Mouse (Mus musculus): ENCODE data around the gene Abcg4. TPM values are rescaled to one million over a fixed set of nuclear protein-coding genes. Genes with fewer than 3 reads are reported as not detected.
"Not testable (repeated sequence)": the region's sequence is repeated elsewhere in the genome, so short reads cannot be mapped to it uniquely, and the experiment has no call there.

Gene Abcg4
- polyA plus RNA-seq, 1 experiment from 2014 or later, result 2.7 TPM

GRCm38 (mm10) chr9:44325768-44326370, 37.5 kb upstream of the Abcg4 start, which contains the start of gene Dpagt1:
Gene Dpagt1 (plus strand): TSS chr9:44326019.
- ATAC-seq (ENCODE audit: insufficient number of reproducible peaks, insufficient read depth, low FRiP score, low read depth), result 0 out of 2 replicates have a peak, but pooled peaks have one; percentile 10

DNA sequence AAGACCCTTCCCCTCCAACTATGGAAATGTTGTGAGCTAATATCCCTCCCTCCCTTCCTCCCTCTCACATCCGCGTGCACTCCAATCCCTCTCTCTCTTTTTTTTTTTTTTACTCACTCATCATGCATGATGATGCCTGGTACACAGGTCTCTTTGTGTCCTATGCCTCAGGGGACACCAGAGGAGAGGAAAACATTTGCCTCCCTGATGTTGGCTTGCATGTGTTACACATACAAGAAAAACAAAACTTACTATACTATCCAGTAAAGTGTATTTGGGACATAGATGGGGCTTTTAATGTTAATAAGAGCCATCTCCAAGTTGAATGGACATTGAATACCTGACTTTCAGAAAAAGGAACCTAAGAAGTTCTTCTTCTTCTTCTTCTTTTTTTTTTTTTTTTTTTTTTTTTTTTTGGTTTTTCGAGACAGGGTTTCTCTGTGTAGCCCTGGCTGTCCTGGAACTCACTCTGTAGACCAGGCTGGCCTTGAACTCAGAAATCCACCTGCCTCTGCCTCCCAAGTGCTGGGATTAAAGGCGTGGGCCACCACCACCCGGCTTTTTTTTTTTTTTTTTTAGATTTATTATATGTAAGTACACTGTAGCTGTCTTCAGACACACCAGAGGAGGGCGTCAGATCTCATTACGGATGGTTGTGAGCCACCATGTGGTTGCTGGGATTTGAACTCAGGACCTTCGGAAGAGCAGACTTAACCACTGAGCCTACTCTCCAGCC, 36.8 kb upstream of the Abcg4 start:
- H3K4me3 ChIP-seq (ENCODE audit: control insufficient read depth in 1 of 2, insufficient read depth in 1 of 2, low read depth in 1 of 2, low read length in 2 of 2), result peak overlapping the region in 1 of 2 experiments; percentile 80; a peak in 1 of 4 replicates

More at GRCm38 (mm10) chr9:44325768-44326370, 37.5 kb upstream of the Abcg4 start, which contains the start of gene Dpagt1:
- Histone ChIP-seq H3K27ac (replicated peaks in 1 of 2; ENCODE audit: control insufficient read depth in 1 of 2, insufficient read depth in 1 of 2, low read depth in 2 of 2, low read length in 2 of 2) (peak within 1 kb of the TSS; percentile 90 to 96), H3K4me3 (ENCODE audit: control insufficient read depth in 1 of 2, insufficient read depth in 1 of 2, low read depth in 1 of 2, low read length in 2 of 2) (peak within 1 kb of the TSS; percentile 80), H3K4me1 (ENCODE audit: control insufficient read depth in 2 of 2, insufficient read depth in 2 of 2, low read length in 2 of 2) (peaks cover 7 to 15% of the 10 kb centered on the region in 2 experiments), H3K9ac (ENCODE audit: low read length) (peak within 1 kb of the TSS; percentile 94), H3K27me3 (ENCODE audit: control insufficient read depth, insufficient read depth, low read length) (no peaks in the 10 kb centered on the region), H3K4me2 (ENCODE audit: low read length) (peak within 1 kb of the TSS; percentile 86), H3K36me3 (ENCODE audit: control insufficient read depth, insufficient read depth, low read length) (peaks cover 28% of the 10 kb centered on the region), H3K9me3 (ENCODE audit: control insufficient read depth, low read length) (no peaks in the 10 kb centered on the region)
- whole genome bisulfite sequencing, result 4% methylated on average over 12 of the region's 12 CpGs

DNA sequence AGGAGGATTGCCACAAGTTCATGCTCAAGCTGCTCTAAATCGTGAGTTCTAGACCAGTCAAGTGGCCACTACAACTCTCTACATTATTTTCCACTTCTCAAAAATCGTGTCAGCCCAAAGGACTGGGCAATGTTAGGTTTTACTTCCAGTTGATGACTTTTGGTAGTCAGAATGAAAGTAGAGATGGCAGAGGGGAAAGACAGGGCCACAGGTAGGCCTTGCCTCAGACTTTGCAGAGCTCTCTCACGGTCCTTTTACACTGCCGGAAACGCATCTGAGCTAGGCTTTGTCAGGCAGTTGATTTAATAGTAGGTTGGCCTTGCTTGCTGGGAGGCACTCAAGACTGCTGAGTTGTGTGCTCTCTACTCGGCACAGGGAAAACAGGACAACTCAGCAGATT, 35.7 kb upstream of the Abcg4 start:
- H3K9me3 ChIP-seq (ENCODE audit: control insufficient read depth, low read length), result no peaks in the 10 kb centered on the region
- H3K27me3 ChIP-seq (ENCODE audit: control insufficient read depth, insufficient read depth, low read length), result no peaks in the 10 kb centered on the region
- WGBS, result 84% methylated on average over 6 of the region's 6 CpGs
- H3K4me2 ChIP-seq (ENCODE audit: low read length), result no peak overlapping the region
- no peak overlapping the region for H3K4me3 ChIP-seq (ENCODE audit: control insufficient read depth in 1 of 2, insufficient read depth in 1 of 2, low read depth in 1 of 2, low read length in 2 of 2)
- H3K9ac ChIP-seq (ENCODE audit: low read length), result no peak overlapping the region
- no peak overlapping the region for H3K27ac ChIP-seq (replicated peaks in 1 of 2; ENCODE audit: control insufficient read depth in 1 of 2, insufficient read depth in 1 of 2, low read depth in 2 of 2, low read length in 2 of 2)
- no peak for ATAC-seq (ENCODE audit: insufficient number of reproducible peaks, insufficient read depth, low FRiP score, low read depth)
- peaks cover 11% of the 10 kb centered on the region for H3K36me3 ChIP-seq (ENCODE audit: control insufficient read depth, insufficient read depth, low read length)
- H3K4me1 ChIP-seq (ENCODE audit: control insufficient read depth in 2 of 2, insufficient read depth in 2 of 2, low read length in 2 of 2), result peaks cover 7 to 21% of the 10 kb centered on the region in 2 experiments

More for the DNA sequence above, 36.8 kb upstream of the Abcg4 start:
- Histone ChIP-seq H3K4me1 (ENCODE audit: control insufficient read depth in 2 of 2, insufficient read depth in 2 of 2, low read length in 2 of 2) (peaks cover 7 to 19% of the 10 kb centered on the region in 2 experiments), H3K27ac (replicated peaks in 1 of 2; ENCODE audit: control insufficient read depth in 1 of 2, insufficient read depth in 1 of 2, low read depth in 2 of 2, low read length in 2 of 2) (peak overlapping the region in 1 of 2 experiments; percentile 96; a peak in 2 of 4 replicates), H3K36me3 (ENCODE audit: control insufficient read depth, insufficient read depth, low read length) (peaks cover 22% of the 10 kb centered on the region), H3K4me2 (ENCODE audit: low read length) (peak overlapping the region; percentile 86), H3K9ac (ENCODE audit: low read length) (peak overlapping the region; percentile 94)
- not testable (repeated sequence) for ATAC-seq (ENCODE audit: insufficient number of reproducible peaks, insufficient read depth, low FRiP score, low read depth); H3K27me3 ChIP-seq (ENCODE audit: control insufficient read depth, insufficient read depth, low read length); H3K9me3 ChIP-seq (ENCODE audit: control insufficient read depth, low read length)
- WGBS, result 61% methylated on average over 5 of the region's 8 CpGs

GRCm38 (mm10) chr9:44323656-44324055, 35.2 kb upstream of the Abcg4 start:
- H3K4me1 ChIP-seq (ENCODE audit: control insufficient read depth in 2 of 2, insufficient read depth in 2 of 2, low read length in 2 of 2), result peaks cover 11 to 26% of the 10 kb centered on the region in 2 experiments
- H3K4me2 ChIP-seq (ENCODE audit: low read length); H3K27ac ChIP-seq (replicated peaks in 1 of 2; ENCODE audit: control insufficient read depth in 1 of 2, insufficient read depth in 1 of 2, low read depth in 2 of 2, low read length in 2 of 2); H3K9ac ChIP-seq (ENCODE audit: low read length); H3K9me3 ChIP-seq (ENCODE audit: control insufficient read depth, low read length); ATAC-seq (ENCODE audit: insufficient number of reproducible peaks, insufficient read depth, low FRiP score, low read depth); H3K4me3 ChIP-seq (ENCODE audit: control insufficient read depth in 1 of 2, insufficient read depth in 1 of 2, low read depth in 1 of 2, low read length in 2 of 2); H3K27me3 ChIP-seq (ENCODE audit: control insufficient read depth, insufficient read depth, low read length); H3K36me3 ChIP-seq (ENCODE audit: control insufficient read depth, insufficient read depth, low read length): not testable (repeated sequence)
- 61% methylated on average over 3 of the region's 4 CpGs for WGBS

GRCm38 (mm10) chr9:44320799-44321133, 32.4 kb upstream of the Abcg4 start:
- peaks cover 10% of the 10 kb centered on the region for H3K36me3 ChIP-seq (ENCODE audit: control insufficient read depth, insufficient read depth, low read length)
- H3K27ac ChIP-seq (replicated peaks in 1 of 2; ENCODE audit: control insufficient read depth in 1 of 2, insufficient read depth in 1 of 2, low read depth in 2 of 2, low read length in 2 of 2), result peak overlapping the region; percentile 68 to 76
- H3K4me2 ChIP-seq (ENCODE audit: low read length), result peak overlapping the region; percentile 91
- no peaks in the 10 kb centered on the region for H3K9me3 ChIP-seq (ENCODE audit: control insufficient read depth, low read length)
- H3K4me1 ChIP-seq (ENCODE audit: control insufficient read depth in 2 of 2, insufficient read depth in 2 of 2, low read length in 2 of 2), result peaks cover 13 to 27% of the 10 kb centered on the region in 2 experiments
- no peaks in the 10 kb centered on the region for H3K27me3 ChIP-seq (ENCODE audit: control insufficient read depth, insufficient read depth, low read length)
- H3K9ac ChIP-seq (ENCODE audit: low read length), result peak overlapping the region; percentile 67
- H3K4me3 ChIP-seq (ENCODE audit: control insufficient read depth in 1 of 2, insufficient read depth in 1 of 2, low read depth in 1 of 2, low read length in 2 of 2), result peak overlapping the region; percentile 18 to 93; a peak in 3 of 4 replicates
- WGBS, result 16% methylated on average over 6 of the region's 6 CpGs
- no peak for ATAC-seq (ENCODE audit: insufficient number of reproducible peaks, insufficient read depth, low FRiP score, low read depth)

- Histone ChIP-seq H3K9me3 (ENCODE audit: control insufficient read depth, low read length) (no peaks in the 10 kb centered on the region), H3K27me3 (ENCODE audit: control insufficient read depth, insufficient read depth, low read length) (no peaks in the 10 kb centered on the region), H3K4me3 (ENCODE audit: control insufficient read depth in 1 of 2, insufficient read depth in 1 of 2, low read depth in 1 of 2, low read length in 2 of 2) (peak within 1 kb of the TSS; percentile 93 to 95), H3K27ac (replicated peaks in 1 of 2; ENCODE audit: control insufficient read depth in 1 of 2, insufficient read depth in 1 of 2, low read depth in 2 of 2, low read length in 2 of 2) (peak within 1 kb of the TSS; percentile 68 to 76), H3K9ac (ENCODE audit: low read length) (peak within 1 kb of the TSS; percentile 91), H3K4me1 (ENCODE audit: control insufficient read depth in 2 of 2, insufficient read depth in 2 of 2, low read length in 2 of 2) (peaks cover 13 to 25% of the 10 kb centered on the region in 2 experiments), H3K36me3 (ENCODE audit: control insufficient read depth, insufficient read depth, low read length) (peaks cover 16% of the 10 kb centered on the region), H3K4me2 (ENCODE audit: low read length) (peak within 1 kb of the TSS; percentile 91)
- ATAC-seq (ENCODE audit: insufficient number of reproducible peaks, insufficient read depth, low FRiP score, low read depth), result peak; percentile 99
- WGBS, result under 1% methylated on average over 65 of the region's 67 CpGs
Measured at GRCm38 (mm10) chr9:44319887-44320798, 31.7 kb upstream of the Abcg4 start, which contains the start of gene C2cd2l. Gene C2cd2l (minus strand): TSS chr9:44320285.
